Comparison of ENCODE assay signal across 24 mouse cellular contexts in the genomic region with DNA sequence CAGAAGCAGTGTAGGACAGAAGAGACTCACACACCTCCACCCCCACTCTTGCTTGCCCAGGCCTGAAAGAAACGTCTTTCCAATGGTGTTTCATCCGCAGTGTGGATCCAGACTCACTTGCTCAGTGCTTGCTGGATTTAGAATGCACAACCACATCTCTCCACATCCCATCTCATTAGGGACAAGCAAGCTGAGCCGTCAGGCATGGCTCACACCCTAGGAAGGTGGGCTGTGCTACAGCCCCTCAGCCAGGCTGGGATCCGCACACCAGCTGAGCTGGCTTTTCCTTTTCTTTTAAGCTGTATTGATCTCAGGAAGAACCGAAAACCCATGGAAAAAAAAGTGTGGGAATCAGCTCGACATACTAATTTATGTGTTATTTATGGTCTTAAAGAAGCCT.
A peak's percentile ranks its signal among the peaks of the same experiment; 100 is the strongest.
DNase-seq lines count a peak whose midpoint lies in the region; ATAC-seq lines count a peak whose summit lies in the region.
"Had no signal": no experiment of that assay in that cellular context is flagged by ENCODE, and none has a peak within 500 bp of the region (broad histone marks: within the 10 kb centered on the region; RNA-seq: fewer than 3 reads in every experiment).

No protein-coding gene starts in this region.

- H3K4me1 ChIP-seq in midbrain, embryonic 13.5 days (replicated peaks), result 0 out of 2 replicates have a peak, but pooled peaks cover 11% of the 10 kb centered on the region
- no peaks in the 10 kb centered on the region for H3K4me1 ChIP-seq in midbrain, embryonic 11.5 days (ENCODE audit: control insufficient read depth, insufficient read depth, low read length)
- H3K4me1 ChIP-seq: embryonic facial prominence, embryonic 12.5 days; embryonic facial prominence, embryonic 15.5 days; hindbrain, embryonic 12.5 days; hindbrain, embryonic 15.5 days had no signal

- no peaks in the 10 kb centered on the region for H3K36me3 ChIP-seq in midbrain, embryonic 13.5 days
- H3K36me3 ChIP-seq in midbrain, embryonic 11.5 days (ENCODE audit: control insufficient read depth, insufficient read depth, low read length), result no peaks in the 10 kb centered on the region
- H3K36me3 ChIP-seq: embryonic facial prominence, embryonic 12.5 days; embryonic facial prominence, embryonic 15.5 days; forebrain, embryonic 15.5 days; G1E; heart, embryonic 10.5 days; heart, embryonic 13.5 days; hindbrain, embryonic 12.5 days; hindbrain, embryonic 15.5 days had no signal

- WGBS in midbrain, embryonic 13.5 days, result 41% methylated on average over 6 of the region's 6 CpGs
- WGBS in midbrain, embryonic 11.5 days, result 53% methylated on average over 6 of the region's 6 CpGs

- H3K9ac ChIP-seq in midbrain, embryonic 13.5 days (replicated peaks), result no peak overlapping the region
- no peak overlapping the region for H3K9ac ChIP-seq in midbrain, embryonic 11.5 days (ENCODE audit: low read length)
- H3K9ac ChIP-seq: embryonic facial prominence, embryonic 12.5 days; embryonic facial prominence, embryonic 15.5 days; forebrain, embryonic 15.5 days; heart, embryonic 13.5 days; hindbrain, embryonic 12.5 days; hindbrain, embryonic 15.5 days had no signal

- H3K27ac ChIP-seq in midbrain, embryonic 13.5 days, result no peak overlapping the region
- no peak overlapping the region for H3K27ac ChIP-seq in midbrain, embryonic 11.5 days (ENCODE audit: low read depth, low read length)
- H3K27ac ChIP-seq: embryonic facial prominence, embryonic 12.5 days; embryonic facial prominence, embryonic 15.5 days; forebrain, embryonic 15.5 days; heart, adult 2 months; heart, embryonic 10.5 days; heart, embryonic 13.5 days; hindbrain, embryonic 12.5 days; hindbrain, embryonic 15.5 days had no signal

- peak; percentile 89 for ATAC-seq in frontal cortex, adult (ENCODE audit: low TSS enrichment)
- 0 out of 2 replicates have a peak, but pooled peaks have one; percentile 43 for ATAC-seq in midbrain, embryonic 13.5 days
- no peak for ATAC-seq in midbrain, embryonic 11.5 days (ENCODE audit: low FRiP score)
- ATAC-seq: forebrain, embryonic 15.5 days; Patski had no signal

- H3K27me3 ChIP-seq in midbrain, embryonic 13.5 days, result no peaks in the 10 kb centered on the region
- no peaks in the 10 kb centered on the region for H3K27me3 ChIP-seq in midbrain, embryonic 11.5 days (ENCODE audit: control insufficient read depth, insufficient read depth, low read length)
- H3K27me3 ChIP-seq: embryonic facial prominence, embryonic 12.5 days; embryonic facial prominence, embryonic 15.5 days; forebrain, embryonic 15.5 days; heart, embryonic 13.5 days; hindbrain, embryonic 12.5 days; hindbrain, embryonic 15.5 days; Patski had no signal

- no peak for DNase-seq in frontal cortex, postnatal 14 days (ENCODE audit: low spot score in 2 of 2)
- no peak for DNase-seq in midbrain, embryonic 11.5 days (ENCODE audit: low spot score, missing footprints)
- DNase-seq in brain, adult 2 months (ENCODE audit: low read depth, low spot score), result peak; percentile 13
- no peak for DNase-seq in layer of hippocampus, adult 9-11 months
- DNase-seq: adrenal gland, postnatal 10 days; adrenal gland, postnatal 36 days; B cell, adult 2 months; cerebellum, adult 11 months; cerebellum, adult 2 months; cerebellum, adult 9-11 months; cerebellum, postnatal 25 days; gastrocnemius, postnatal 25 days; heart, adult 2 months had no signal

- H3K9me3 ChIP-seq in midbrain, embryonic 13.5 days, result no peaks in the 10 kb centered on the region
- H3K9me3 ChIP-seq in midbrain, embryonic 11.5 days (ENCODE audit: control insufficient read depth, low read length), result no peaks in the 10 kb centered on the region
- H3K9me3 ChIP-seq: embryonic facial prominence, embryonic 12.5 days; embryonic facial prominence, embryonic 15.5 days; forebrain, embryonic 15.5 days; G1E; heart, embryonic 10.5 days; heart, embryonic 13.5 days; hindbrain, embryonic 12.5 days; hindbrain, embryonic 15.5 days had no signal

- H3K4me2 ChIP-seq in midbrain, embryonic 13.5 days (replicated peaks), result no peak overlapping the region
- no peak overlapping the region for H3K4me2 ChIP-seq in midbrain, embryonic 11.5 days
- H3K4me2 ChIP-seq: embryonic facial prominence, embryonic 12.5 days; embryonic facial prominence, embryonic 15.5 days; forebrain, embryonic 15.5 days; heart, embryonic 13.5 days; hindbrain, embryonic 12.5 days; hindbrain, embryonic 15.5 days had no signal

- H3K4me3 ChIP-seq in midbrain, embryonic 13.5 days (replicated peaks), result no peak overlapping the region
- H3K4me3 ChIP-seq in midbrain, embryonic 11.5 days (ENCODE audit: low read depth, low read length), result no peak overlapping the region
- H3K4me3 ChIP-seq: embryonic facial prominence, embryonic 12.5 days; embryonic facial prominence, embryonic 15.5 days; forebrain, embryonic 15.5 days; heart, adult 2 months; heart, embryonic 10.5 days; heart, embryonic 13.5 days; hindbrain, embryonic 12.5 days; hindbrain, embryonic 15.5 days had no signal
